Mouse (Mus musculus): ENCODE data around the gene Gramd1c. TPM values are rescaled to one million over a fixed set of nuclear protein-coding genes. Genes with fewer than 3 reads are reported as not detected.

Gene Gramd1c
- polyA plus RNA-seq, 1 experiment from 2014 or later = 5.6 TPM

DNA sequence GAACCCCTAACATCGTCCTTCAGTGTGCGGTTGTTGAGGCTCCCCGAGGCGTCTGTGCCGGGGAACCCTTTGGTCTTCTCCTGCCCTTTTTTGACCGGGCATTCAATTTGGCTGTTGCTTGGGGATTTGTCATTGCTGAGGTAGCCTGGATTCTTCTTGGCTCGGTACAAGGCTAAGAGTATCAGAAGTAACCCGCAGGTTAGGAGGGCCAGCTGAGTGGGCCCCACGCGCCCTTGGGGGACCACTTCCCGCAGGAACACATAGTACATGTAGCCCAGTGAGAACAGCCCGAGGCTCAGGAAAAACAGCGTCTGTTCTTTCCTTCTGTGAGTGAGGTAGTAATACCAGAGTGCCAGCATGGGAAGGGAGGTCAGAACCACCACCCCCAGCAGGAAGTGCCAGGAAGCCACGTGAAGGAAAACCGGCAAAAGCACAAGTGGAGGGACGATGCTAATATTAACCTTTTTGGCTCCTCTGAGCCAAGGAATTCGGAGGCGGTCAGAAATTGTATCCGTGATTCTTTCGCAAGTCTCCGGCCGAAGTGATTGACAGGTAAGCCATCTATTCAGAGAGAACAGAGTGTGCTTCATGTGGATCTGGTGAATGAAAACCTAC is 89.4 kb downstream of the Gramd1c start:
- H3K36me3 ChIP-seq (ENCODE audit: control insufficient read depth, insufficient read depth, low read length) = no peaks in the 10 kb centered on the region
- ATAC-seq (ENCODE audit: low FRiP score, low TSS enrichment) = no peak
- H3K9ac ChIP-seq (ENCODE audit: low read depth, low read length) = no peak overlapping the region
- no peak overlapping the region for H3K4me3 ChIP-seq (ENCODE audit: low read length)
- no peaks in the 10 kb centered on the region for H3K4me1 ChIP-seq (ENCODE audit: control insufficient read depth, insufficient read depth, low read length)
- peaks cover 2% of the 10 kb centered on the region; the same call in 1 of the 2 replicates for H3K27me3 ChIP-seq (ENCODE audit: control insufficient read depth, insufficient read depth, low read length)
- H3K27ac ChIP-seq (ENCODE audit: low read depth, low read length) = no peak overlapping the region
- no peaks in the 10 kb centered on the region for H3K9me3 ChIP-seq (ENCODE audit: control insufficient read depth, low read length)
- no peak overlapping the region for H3K4me2 ChIP-seq (replicated peaks; ENCODE audit: low read depth, low read length)
- 87% methylated on average over 22 of the region's 22 CpGs for WGBS

GRCm38 (mm10) chr16:43973147-43973546 is 90.0 kb downstream of the Gramd1c start:
- WGBS = 90% methylated on average over 11 of the region's 11 CpGs
- ATAC-seq (ENCODE audit: low FRiP score, low TSS enrichment) = no peak
- Histone ChIP-seq H3K9me3 (ENCODE audit: control insufficient read depth, low read length) (no peaks in the 10 kb centered on the region), H3K4me2 (replicated peaks; ENCODE audit: low read depth, low read length) (no peak overlapping the region), H3K4me1 (ENCODE audit: control insufficient read depth, insufficient read depth, low read length) (no peaks in the 10 kb centered on the region), H3K9ac (ENCODE audit: low read depth, low read length) (no peak overlapping the region), H3K27me3 (ENCODE audit: control insufficient read depth, insufficient read depth, low read length) (no peaks in the 10 kb centered on the region), H3K4me3 (ENCODE audit: low read length) (no peak overlapping the region), H3K36me3 (ENCODE audit: control insufficient read depth, insufficient read depth, low read length) (no peaks in the 10 kb centered on the region), H3K27ac (ENCODE audit: low read depth, low read length) (no peak overlapping the region)

DNA sequence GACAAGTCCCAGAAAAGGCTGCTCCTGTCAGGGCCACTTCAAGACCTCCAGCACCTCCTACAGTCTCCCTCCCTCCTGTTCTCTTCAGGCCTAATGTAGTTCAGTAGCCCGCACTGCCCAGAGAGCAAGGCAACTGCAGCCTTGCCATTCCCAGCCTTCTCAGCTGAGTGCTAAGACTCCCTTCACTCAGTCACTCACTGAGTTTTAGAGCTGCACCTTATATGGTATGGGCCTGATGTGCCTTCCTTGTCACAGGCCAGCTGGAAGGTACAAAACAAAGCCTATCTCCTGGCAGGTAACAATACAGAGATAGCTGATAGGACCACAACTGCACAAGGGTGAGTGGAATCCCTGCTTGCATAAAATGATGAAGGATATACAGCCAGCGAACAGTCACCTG is 90.8 kb downstream of the Gramd1c start:
- no peaks in the 10 kb centered on the region for H3K4me1 ChIP-seq (ENCODE audit: control insufficient read depth, insufficient read depth, low read length)
- H3K36me3 ChIP-seq (ENCODE audit: control insufficient read depth, insufficient read depth, low read length) = no peaks in the 10 kb centered on the region
- no peaks in the 10 kb centered on the region for H3K27me3 ChIP-seq (ENCODE audit: control insufficient read depth, insufficient read depth, low read length)
- H3K9me3 ChIP-seq (ENCODE audit: control insufficient read depth, low read length) = no peaks in the 10 kb centered on the region
- no peak overlapping the region for H3K27ac ChIP-seq (ENCODE audit: low read depth, low read length)
- WGBS = 88% methylated on average over 2 of the region's 2 CpGs
- ATAC-seq (ENCODE audit: low FRiP score, low TSS enrichment) = no peak
- no peak overlapping the region for H3K9ac ChIP-seq (ENCODE audit: low read depth, low read length)
- no peak overlapping the region for H3K4me3 ChIP-seq (ENCODE audit: low read length)
- H3K4me2 ChIP-seq (replicated peaks; ENCODE audit: low read depth, low read length) = no peak overlapping the region

DNA sequence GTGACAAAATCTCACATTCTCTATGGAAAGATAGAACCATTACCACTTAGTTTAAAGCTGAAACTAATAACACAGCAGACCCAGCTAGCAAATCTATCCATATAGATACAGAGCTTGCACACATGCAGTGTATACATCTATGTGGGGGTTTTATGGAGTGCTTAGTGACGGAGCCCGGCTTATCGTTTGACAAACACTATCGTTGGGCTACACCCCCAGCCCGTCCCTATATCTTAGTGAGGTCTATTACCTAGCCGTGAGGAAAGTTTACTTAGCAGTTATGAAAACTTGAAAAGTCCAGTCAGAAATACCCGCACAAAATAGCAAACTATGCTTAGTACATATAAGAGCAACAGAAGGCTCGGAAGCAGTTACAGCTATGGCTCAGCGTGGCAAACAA is 91.4 kb downstream of the Gramd1c start:
- Histone ChIP-seq H3K9me3 (ENCODE audit: control insufficient read depth, low read length) (no peaks in the 10 kb centered on the region), H3K9ac (ENCODE audit: low read depth, low read length) (no peak overlapping the region), H3K4me2 (replicated peaks; ENCODE audit: low read depth, low read length) (no peak overlapping the region), H3K27me3 (ENCODE audit: control insufficient read depth, insufficient read depth, low read length) (no peaks in the 10 kb centered on the region), H3K36me3 (ENCODE audit: control insufficient read depth, insufficient read depth, low read length) (no peaks in the 10 kb centered on the region), H3K4me1 (ENCODE audit: control insufficient read depth, insufficient read depth, low read length) (no peaks in the 10 kb centered on the region), H3K4me3 (ENCODE audit: low read length) (no peak overlapping the region), H3K27ac (ENCODE audit: low read depth, low read length) (no peak overlapping the region)
- 90% methylated on average over 9 of the region's 9 CpGs for WGBS
- ATAC-seq (ENCODE audit: low FRiP score, low TSS enrichment) = no peak

DNA sequence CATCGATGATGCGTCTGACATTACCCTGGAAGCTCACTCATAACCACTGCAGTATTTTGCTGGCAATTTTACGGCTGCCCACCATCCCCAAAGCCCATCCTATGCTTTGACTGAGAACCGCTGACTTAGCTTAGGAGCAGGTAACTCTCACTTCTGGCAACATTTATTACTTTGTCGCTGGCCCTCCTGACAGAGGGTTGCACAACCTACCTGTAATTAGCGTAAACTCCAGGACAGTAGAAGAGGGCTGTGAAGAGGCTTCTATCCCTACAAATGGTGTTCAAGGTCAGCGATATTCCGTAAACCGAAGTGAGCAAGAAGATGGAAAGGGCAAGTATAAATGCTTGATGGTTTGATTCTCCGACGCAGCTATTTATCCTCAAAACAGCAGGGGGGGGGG is 92.0 kb downstream of the Gramd1c start:
- Histone ChIP-seq H3K9me3 (ENCODE audit: control insufficient read depth, low read length) (no peaks in the 10 kb centered on the region), H3K4me3 (ENCODE audit: low read length) (no peak overlapping the region), H3K4me1 (ENCODE audit: control insufficient read depth, insufficient read depth, low read length) (no peaks in the 10 kb centered on the region), H3K9ac (ENCODE audit: low read depth, low read length) (no peak overlapping the region), H3K27ac (ENCODE audit: low read depth, low read length) (no peak overlapping the region), H3K36me3 (ENCODE audit: control insufficient read depth, insufficient read depth, low read length) (no peaks in the 10 kb centered on the region), H3K4me2 (replicated peaks; ENCODE audit: low read depth, low read length) (no peak overlapping the region), H3K27me3 (ENCODE audit: control insufficient read depth, insufficient read depth, low read length) (no peaks in the 10 kb centered on the region)
- WGBS = 95% methylated on average over 11 of the region's 11 CpGs
- no peak for ATAC-seq (ENCODE audit: low FRiP score, low TSS enrichment)

GRCm38 (mm10) chr16:43970426-43970825 is 92.7 kb downstream of the Gramd1c start:
- no peak for ATAC-seq (ENCODE audit: low FRiP score, low TSS enrichment)
- no peak overlapping the region for H3K9ac ChIP-seq (ENCODE audit: low read depth, low read length)
- H3K4me3 ChIP-seq (ENCODE audit: low read length) = no peak overlapping the region
- no peaks in the 10 kb centered on the region for H3K9me3 ChIP-seq (ENCODE audit: control insufficient read depth, low read length)
- no peaks in the 10 kb centered on the region for H3K36me3 ChIP-seq (ENCODE audit: control insufficient read depth, insufficient read depth, low read length)
- no peak overlapping the region for H3K4me2 ChIP-seq (replicated peaks; ENCODE audit: low read depth, low read length)
- no peaks in the 10 kb centered on the region for H3K27me3 ChIP-seq (ENCODE audit: control insufficient read depth, insufficient read depth, low read length)
- no peaks in the 10 kb centered on the region for H3K4me1 ChIP-seq (ENCODE audit: control insufficient read depth, insufficient read depth, low read length)
- no peak overlapping the region for H3K27ac ChIP-seq (ENCODE audit: low read depth, low read length)
- 82% methylated on average over 3 of the region's 3 CpGs for WGBS

DNA sequence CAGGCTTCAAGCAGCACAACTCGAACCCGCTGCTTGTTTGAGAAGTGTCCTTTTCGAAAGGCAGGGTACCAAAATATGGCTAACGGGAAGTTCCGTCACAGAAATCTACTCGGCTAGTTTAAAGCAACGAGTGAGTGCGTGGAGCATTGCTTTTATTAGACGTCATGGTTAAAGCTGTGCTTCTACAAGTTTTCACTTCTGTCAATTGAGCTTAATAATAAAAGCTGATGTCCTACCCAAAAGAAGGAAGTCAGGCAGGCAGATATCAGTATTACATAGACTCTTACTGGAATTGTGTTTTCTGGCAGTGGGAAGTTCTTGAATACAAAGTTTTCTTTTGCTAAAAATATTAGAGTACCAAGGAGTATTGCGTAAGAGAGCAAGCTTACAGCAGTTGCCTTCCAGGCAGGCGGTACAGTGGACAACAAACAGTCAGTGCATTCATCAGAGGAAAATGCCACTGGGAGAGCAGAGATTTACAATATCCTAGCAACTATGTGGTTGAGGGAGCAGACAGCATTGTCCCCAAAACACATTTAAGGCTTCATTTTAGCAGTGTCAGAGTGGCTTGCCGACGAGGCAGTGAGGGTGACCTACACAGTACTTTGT is 97.3 kb downstream of the Gramd1c start:
- no peak for ATAC-seq (ENCODE audit: low FRiP score, low TSS enrichment)
- Histone ChIP-seq H3K4me2 (replicated peaks; ENCODE audit: low read depth, low read length) (no peak overlapping the region), H3K27me3 (ENCODE audit: control insufficient read depth, insufficient read depth, low read length) (no peaks in the 10 kb centered on the region), H3K27ac (ENCODE audit: low read depth, low read length) (no peak overlapping the region), H3K4me1 (ENCODE audit: control insufficient read depth, insufficient read depth, low read length) (no peaks in the 10 kb centered on the region), H3K9me3 (ENCODE audit: control insufficient read depth, low read length) (no peaks in the 10 kb centered on the region), H3K4me3 (ENCODE audit: low read length) (no peak overlapping the region), H3K36me3 (ENCODE audit: control insufficient read depth, insufficient read depth, low read length) (no peaks in the 10 kb centered on the region; the same call in 1 of the 2 replicates), H3K9ac (ENCODE audit: low read depth, low read length) (no peak overlapping the region)
- WGBS = 91% methylated on average over 13 of the region's 13 CpGs

DNA sequence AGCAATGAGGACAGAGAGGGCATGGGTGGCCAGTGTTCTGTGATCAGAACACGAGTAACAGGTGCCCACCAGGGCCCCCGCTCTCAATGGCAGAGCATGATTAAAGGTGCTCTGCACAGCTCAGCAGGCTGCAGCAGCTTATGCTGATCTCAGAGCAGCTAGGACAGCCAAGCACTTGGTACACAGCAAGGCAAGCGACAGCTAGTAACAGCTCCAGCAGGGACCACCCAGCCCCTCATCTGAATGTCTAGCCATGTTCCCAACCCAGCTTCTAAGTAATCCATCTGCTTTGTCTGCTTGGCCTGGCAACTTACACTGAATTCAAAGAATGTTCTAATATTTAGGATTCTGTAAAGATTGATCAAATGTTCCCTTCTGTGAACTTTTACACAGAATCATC is 99.4 kb downstream of the Gramd1c start:
- H3K4me3 ChIP-seq (ENCODE audit: low read length) = no peak overlapping the region
- no peak overlapping the region for H3K9ac ChIP-seq (ENCODE audit: low read depth, low read length)
- no peak overlapping the region for H3K4me2 ChIP-seq (replicated peaks; ENCODE audit: low read depth, low read length)
- no peaks in the 10 kb centered on the region for H3K27me3 ChIP-seq (ENCODE audit: control insufficient read depth, insufficient read depth, low read length)
- no peaks in the 10 kb centered on the region; the same call in 1 of the 2 replicates for H3K36me3 ChIP-seq (ENCODE audit: control insufficient read depth, insufficient read depth, low read length)
- ATAC-seq (ENCODE audit: low FRiP score, low TSS enrichment) = no peak
- H3K27ac ChIP-seq (ENCODE audit: low read depth, low read length) = no peak overlapping the region
- 89% methylated on average over 3 of the region's 3 CpGs for WGBS
- H3K4me1 ChIP-seq (ENCODE audit: control insufficient read depth, insufficient read depth, low read length) = no peaks in the 10 kb centered on the region
- H3K9me3 ChIP-seq (ENCODE audit: control insufficient read depth, low read length) = no peaks in the 10 kb centered on the region

DNA sequence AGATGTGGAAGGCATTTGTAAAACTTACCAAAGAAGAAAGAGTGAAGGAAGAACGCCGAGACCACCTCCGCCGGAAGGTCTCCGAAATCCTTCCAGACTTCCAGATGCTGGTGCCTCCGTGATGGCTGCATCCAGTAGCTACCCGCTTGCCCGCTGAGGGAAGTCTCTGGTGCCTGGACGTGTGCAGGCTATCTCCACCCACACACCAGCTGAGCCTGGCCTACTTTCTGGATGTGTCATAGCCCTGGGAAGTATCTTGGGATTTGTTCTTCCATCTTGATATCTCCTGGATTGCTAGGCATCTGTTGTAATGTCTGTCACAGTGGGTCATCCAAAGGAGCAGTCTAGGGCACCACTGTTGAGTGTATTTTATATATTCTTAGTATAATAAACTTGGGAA is 99.9 kb downstream of the Gramd1c start:
- Histone ChIP-seq H3K9me3 (ENCODE audit: control insufficient read depth, low read length) (no peaks in the 10 kb centered on the region), H3K27ac (ENCODE audit: low read depth, low read length) (no peak overlapping the region), H3K4me1 (ENCODE audit: control insufficient read depth, insufficient read depth, low read length) (no peaks in the 10 kb centered on the region), H3K27me3 (ENCODE audit: control insufficient read depth, insufficient read depth, low read length) (no peaks in the 10 kb centered on the region), H3K4me2 (replicated peaks; ENCODE audit: low read depth, low read length) (no peak overlapping the region), H3K9ac (ENCODE audit: low read depth, low read length) (no peak overlapping the region), H3K36me3 (ENCODE audit: control insufficient read depth, insufficient read depth, low read length) (no peaks in the 10 kb centered on the region; the same call in 1 of the 2 replicates), H3K4me3 (ENCODE audit: low read length) (no peak overlapping the region)
- no peak for ATAC-seq (ENCODE audit: low FRiP score, low TSS enrichment)
- 94% methylated on average over 9 of the region's 9 CpGs for WGBS
